Mouse (Mus musculus): ENCODE data around the gene Olfr370. TPM values are rescaled to one million over a fixed set of nuclear protein-coding genes. Genes with fewer than 3 reads are reported as not detected.
A peak's percentile ranks its signal among the peaks of the same experiment; 100 is the strongest.

The Olfr370 gene
- total and polyA plus RNA-seq, 2 experiments from 2014 or later: 0.05 TPM; not detected in 1

DNA sequence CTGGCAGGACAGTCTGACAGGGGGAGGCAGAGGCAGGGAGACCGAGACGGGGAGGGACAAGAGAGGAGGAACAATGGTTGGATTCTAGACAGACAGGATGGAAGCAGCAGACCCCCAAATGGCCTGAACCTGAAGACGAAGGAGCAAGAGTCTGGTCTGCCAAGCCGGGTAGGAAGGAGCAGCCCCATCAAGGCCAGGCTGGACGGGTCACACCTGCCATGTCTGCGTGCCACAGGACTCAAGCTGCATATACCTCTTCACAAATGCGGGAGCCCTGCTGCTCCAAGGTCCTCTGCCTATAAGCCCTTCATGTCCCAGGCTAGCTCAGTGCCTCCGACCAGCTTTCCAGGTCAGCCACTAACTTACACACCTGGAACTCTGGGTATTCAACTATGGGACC lies 44.1 kb downstream of the Olfr370 start:
- Histone ChIP-seq H3K36me3 (ENCODE audit: insufficient read depth, low read length) (no peaks in the 10 kb centered on the region; the same call in 1 of the 2 replicates), H3K4me1 (ENCODE audit: insufficient read depth, low read length) (peaks cover 23% of the 10 kb centered on the region), H3K27me3 (ENCODE audit: insufficient read depth, low read length) (no peaks in the 10 kb centered on the region), H3K4me2 (ENCODE audit: low read depth, low read length) (no peak overlapping the region), H3K9me3 (ENCODE audit: low read length) (no peaks in the 10 kb centered on the region), H3K27ac (no peak overlapping the region), H3K9ac (replicated peaks; ENCODE audit: low read length) (peak overlapping the region; percentile 30; the same call in 1 of the 2 replicates), H3K4me3 (ENCODE audit: low read length) (no peak overlapping the region)
- no peak for ATAC-seq
- TF ChIP-seq CTCF (IDR thresholded peaks at IDR 0.05; ENCODE audit: low read depth): no peak
- DNase-seq (ENCODE audit: low spot score): no peak
- WGBS: 86% methylated on average over 8 of the region's 8 CpGs

DNA sequence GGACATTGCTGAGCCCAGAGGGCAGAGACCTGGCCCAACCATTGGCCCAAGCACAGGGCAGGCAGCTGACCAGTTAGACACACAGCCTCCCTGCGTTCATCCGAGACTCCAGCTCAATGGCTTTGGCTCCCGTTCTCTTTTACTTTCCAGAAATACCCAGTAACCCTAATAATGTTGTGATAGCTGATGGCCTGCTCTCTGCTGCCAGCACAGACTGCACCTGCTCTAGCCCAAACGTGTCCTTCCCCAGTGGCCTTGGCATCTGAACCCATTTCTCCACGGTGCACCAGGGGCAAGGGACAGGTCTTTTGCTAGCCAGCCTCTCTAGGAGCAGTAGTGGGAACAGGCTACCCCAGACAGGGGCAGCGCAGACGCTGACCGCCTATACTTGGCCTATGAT lies 45.2 kb downstream of the Olfr370 start:
- H3K27me3 ChIP-seq (ENCODE audit: insufficient read depth, low read length): no peaks in the 10 kb centered on the region
- H3K4me1 ChIP-seq (ENCODE audit: insufficient read depth, low read length): peaks cover 20% of the 10 kb centered on the region
- no peak overlapping the region for H3K4me2 ChIP-seq (ENCODE audit: low read depth, low read length)
- no peak for TF ChIP-seq CTCF (IDR thresholded peaks at IDR 0.05; ENCODE audit: low read depth)
- no peak overlapping the region for H3K4me3 ChIP-seq (ENCODE audit: low read length)
- H3K36me3 ChIP-seq (ENCODE audit: insufficient read depth, low read length): no peaks in the 10 kb centered on the region; the same call in 1 of the 2 replicates
- H3K27ac ChIP-seq: no peak overlapping the region
- ATAC-seq (no peak), DNase-seq (ENCODE audit: low spot score) (no peak)
- no peak overlapping the region for H3K9ac ChIP-seq (replicated peaks; ENCODE audit: low read length)
- H3K9me3 ChIP-seq (ENCODE audit: low read length): no peaks in the 10 kb centered on the region
- 86% methylated on average over 8 of the region's 8 CpGs for WGBS

DNA sequence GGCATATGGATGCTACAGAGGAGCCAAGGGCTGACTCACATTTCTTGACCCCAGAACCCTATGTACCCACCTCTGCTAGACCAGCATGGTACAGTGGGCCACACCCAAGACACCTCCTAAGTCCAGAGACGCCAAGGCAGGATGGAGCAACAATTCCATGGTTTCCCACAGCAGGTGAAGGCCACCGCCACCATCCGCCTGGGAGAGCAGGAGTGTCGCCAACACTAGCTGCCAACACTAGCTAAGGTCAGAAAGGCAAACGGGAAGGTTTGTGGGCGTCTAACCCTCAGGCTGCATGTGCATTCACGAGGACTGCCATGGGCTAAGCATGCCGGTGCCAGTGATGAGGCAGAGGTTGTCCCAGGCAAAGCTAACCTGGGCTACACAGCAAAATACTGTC lies 46.6 kb downstream of the Olfr370 start:
- no peak overlapping the region for H3K27ac ChIP-seq
- DNase-seq (ENCODE audit: low spot score): no peak
- no peak overlapping the region for H3K4me2 ChIP-seq (ENCODE audit: low read depth, low read length)
- 78% methylated on average over 8 of the region's 8 CpGs for WGBS
- TF ChIP-seq CTCF (IDR thresholded peaks at IDR 0.05; ENCODE audit: low read depth): no peak
- no peaks in the 10 kb centered on the region for H3K27me3 ChIP-seq (ENCODE audit: insufficient read depth, low read length)
- ATAC-seq: no peak
- H3K9me3 ChIP-seq (ENCODE audit: low read length): no peaks in the 10 kb centered on the region
- H3K4me3 ChIP-seq (ENCODE audit: low read length): no peak overlapping the region
- H3K4me1 ChIP-seq (ENCODE audit: insufficient read depth, low read length): peaks cover 12% of the 10 kb centered on the region
- H3K9ac ChIP-seq (replicated peaks; ENCODE audit: low read length): no peak overlapping the region
- no peaks in the 10 kb centered on the region; the same call in 1 of the 2 replicates for H3K36me3 ChIP-seq (ENCODE audit: insufficient read depth, low read length)

DNA sequence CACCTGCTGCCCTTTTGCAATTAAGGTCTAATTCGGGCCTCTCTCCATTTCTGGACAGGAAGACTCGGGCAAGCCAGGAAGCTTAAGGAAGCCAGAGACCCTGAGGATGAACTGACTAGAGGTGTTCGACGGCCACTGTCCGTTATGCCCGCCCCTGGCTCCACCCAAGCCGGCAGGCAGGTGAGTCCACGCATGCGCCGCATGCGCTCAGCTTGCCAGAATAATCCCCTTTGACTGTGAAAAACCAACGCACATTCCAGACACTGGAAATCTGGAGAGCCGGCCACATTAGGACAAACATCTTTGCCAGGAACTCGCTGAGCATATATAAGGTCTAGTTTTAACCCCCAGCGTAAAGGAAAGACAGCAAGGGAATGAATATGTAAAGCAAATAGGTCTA lies 47.7 kb downstream of the Olfr370 start:
- no peak overlapping the region for H3K27ac ChIP-seq
- no peak overlapping the region for H3K4me3 ChIP-seq (ENCODE audit: low read length)
- H3K4me2 ChIP-seq (ENCODE audit: low read depth, low read length): no peak overlapping the region
- ATAC-seq (no peak), DNase-seq (ENCODE audit: low spot score) (no peak)
- 86% methylated on average over 15 of the region's 15 CpGs for WGBS
- H3K9me3 ChIP-seq (ENCODE audit: low read length): no peaks in the 10 kb centered on the region
- H3K27me3 ChIP-seq (ENCODE audit: insufficient read depth, low read length): no peaks in the 10 kb centered on the region
- TF ChIP-seq CTCF (IDR thresholded peaks at IDR 0.05; ENCODE audit: low read depth): no peak
- peaks cover 14% of the 10 kb centered on the region; the same call in 1 of the 2 replicates for H3K4me1 ChIP-seq (ENCODE audit: insufficient read depth, low read length)
- H3K9ac ChIP-seq (replicated peaks; ENCODE audit: low read length): no peak overlapping the region; the same call in 1 of the 2 replicates
- H3K36me3 ChIP-seq (ENCODE audit: insufficient read depth, low read length): no peaks in the 10 kb centered on the region; the same call in 1 of the 2 replicates

DNA sequence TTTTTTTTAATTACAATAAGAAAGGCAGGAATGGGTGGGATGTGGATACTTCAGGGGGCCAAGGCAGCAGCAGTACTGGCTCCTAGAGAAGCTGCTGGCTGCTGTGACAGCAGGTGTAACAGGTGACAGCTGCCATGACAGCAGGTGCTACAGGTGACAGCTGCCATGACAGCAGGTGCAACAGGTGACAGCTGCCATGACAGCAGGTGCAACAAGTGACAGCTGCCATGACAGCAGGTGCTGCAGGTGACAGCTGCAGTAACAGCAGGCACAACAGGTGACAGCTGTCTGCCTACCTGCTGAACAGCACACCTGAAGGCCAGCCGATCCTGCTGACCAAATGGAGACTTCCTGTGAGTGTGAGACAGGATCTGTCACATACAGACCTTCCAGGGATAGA lies 49.2 kb downstream of the Olfr370 start:
- no peak overlapping the region for H3K27ac ChIP-seq
- 75% methylated on average over 1 of the region's 1 CpGs for WGBS
- H3K9ac ChIP-seq (replicated peaks; ENCODE audit: low read length): no peak overlapping the region
- no peaks in the 10 kb centered on the region for H3K9me3 ChIP-seq (ENCODE audit: low read length)
- H3K4me1 ChIP-seq (ENCODE audit: insufficient read depth, low read length): peaks cover 6% of the 10 kb centered on the region; the same call in 1 of the 2 replicates
- H3K36me3 ChIP-seq (ENCODE audit: insufficient read depth, low read length): no peaks in the 10 kb centered on the region; the same call in 1 of the 2 replicates
- no peak for TF ChIP-seq CTCF (IDR thresholded peaks at IDR 0.05; ENCODE audit: low read depth)
- H3K4me3 ChIP-seq (ENCODE audit: low read length): no peak overlapping the region
- no peaks in the 10 kb centered on the region for H3K27me3 ChIP-seq (ENCODE audit: insufficient read depth, low read length)
- DNase-seq (ENCODE audit: low spot score) (no peak), ATAC-seq (no peak)
- no peak overlapping the region for H3K4me2 ChIP-seq (ENCODE audit: low read depth, low read length)

DNA sequence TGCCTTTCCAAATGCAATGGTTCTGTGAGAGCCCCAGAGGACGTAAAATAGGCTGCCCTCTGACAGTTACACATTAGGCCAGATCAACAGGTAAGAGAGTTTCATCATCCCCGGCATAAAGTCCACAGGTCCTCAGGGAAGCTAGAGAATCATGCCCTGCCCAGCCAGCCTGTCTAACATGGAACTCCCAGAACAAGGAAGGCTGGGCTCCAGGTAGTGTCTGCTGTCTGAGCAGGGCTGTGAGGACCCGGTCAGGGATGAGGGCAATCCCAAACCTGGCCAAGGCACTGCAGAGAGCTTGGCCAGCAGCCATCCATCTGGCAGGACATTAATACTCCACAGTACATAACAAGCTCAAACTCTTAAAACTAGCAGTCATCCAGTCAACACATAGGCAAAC lies 49.8 kb downstream of the Olfr370 start:
- DNase-seq (ENCODE audit: low spot score) (no peak), ATAC-seq (no peak)
- WGBS: 63% methylated on average over 3 of the region's 3 CpGs
- Histone ChIP-seq H3K4me1 (ENCODE audit: insufficient read depth, low read length) (peaks cover 9% of the 10 kb centered on the region), H3K9me3 (ENCODE audit: low read length) (no peaks in the 10 kb centered on the region), H3K4me2 (ENCODE audit: low read depth, low read length) (no peak overlapping the region), H3K4me3 (ENCODE audit: low read length) (no peak overlapping the region), H3K27ac (no peak overlapping the region), H3K27me3 (ENCODE audit: insufficient read depth, low read length) (no peaks in the 10 kb centered on the region), H3K36me3 (ENCODE audit: insufficient read depth, low read length) (no peaks in the 10 kb centered on the region; the same call in 1 of the 2 replicates), H3K9ac (replicated peaks; ENCODE audit: low read length) (no peak overlapping the region)
- TF ChIP-seq CTCF (IDR thresholded peaks at IDR 0.05; ENCODE audit: low read depth): no peak

DNA sequence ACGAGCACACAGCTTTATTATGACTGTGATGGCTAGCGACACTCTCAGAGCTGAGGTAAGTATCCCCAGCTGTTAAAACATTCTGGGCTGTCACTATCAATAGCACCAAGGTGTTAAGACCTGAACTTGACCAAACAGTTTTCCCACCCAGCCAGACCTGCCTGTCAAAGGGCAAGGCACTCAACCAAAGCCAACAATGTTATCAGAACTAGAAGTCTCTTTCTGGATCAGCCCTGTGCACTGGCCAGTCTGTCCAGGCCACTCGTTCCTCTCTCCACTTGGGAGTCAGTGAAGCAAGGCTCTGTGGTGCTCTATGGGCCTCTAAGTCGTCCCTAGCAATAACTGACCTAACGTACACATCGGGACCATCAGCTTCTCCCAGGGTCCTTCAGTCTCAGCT lies 52.1 kb downstream of the Olfr370 start:
- H3K4me2 ChIP-seq (ENCODE audit: low read depth, low read length): 0 out of 2 replicates have a peak overlapping the region, but pooled peaks have one; percentile 21
- DNase-seq (ENCODE audit: low spot score): no peak
- no peak overlapping the region for H3K4me3 ChIP-seq (ENCODE audit: low read length)

More for the DNA sequence above, 52.1 kb downstream of the Olfr370 start:
- no peaks in the 10 kb centered on the region for H3K9me3 ChIP-seq (ENCODE audit: low read length)
- H3K27me3 ChIP-seq (ENCODE audit: insufficient read depth, low read length): no peaks in the 10 kb centered on the region
- peaks cover 18% of the 10 kb centered on the region for H3K4me1 ChIP-seq (ENCODE audit: insufficient read depth, low read length)
- WGBS: 90% methylated on average over 6 of the region's 6 CpGs
- TF ChIP-seq CTCF (IDR thresholded peaks at IDR 0.05; ENCODE audit: low read depth): no peak
- no peak for ATAC-seq
- H3K27ac ChIP-seq: no peak overlapping the region
- H3K9ac ChIP-seq (replicated peaks; ENCODE audit: low read length): no peak overlapping the region
- H3K36me3 ChIP-seq (ENCODE audit: insufficient read depth, low read length): no peaks in the 10 kb centered on the region; the same call in 1 of the 2 replicates
